Mouse (Mus musculus) lung, embryonic 16.5 days (tissue): Measurements from ENCODE around the gene Mink1. TPM values are rescaled to one million over a fixed set of nuclear protein-coding genes. Genes with fewer than 3 reads are reported as not detected.
"Not testable (repeated sequence)": the region's sequence is repeated elsewhere in the genome, so short reads cannot be mapped to it uniquely, and the experiment has no call there.

Source experiments
- ATAC-seq: fragments of 200-750 bp; cut with Nextera tagmentation; 2 replicates; pipeline ENCODE4 v1.8.0; 2017; ENCODE audit warnings: low read depth, mild to moderate bottlenecking, moderate library complexity
- H3K27ac ChIP-seq: fragments of 300-500 bp; sonication (generic); 2 replicates; pipeline ENCODE4 v1.5.1; 2014; ENCODE audit warnings: mild to moderate bottlenecking, control low read depth, low read length
- H3K27me3 ChIP-seq: fragments of 300-500 bp; sonication (generic); 2 replicates; pipeline ENCODE4 v1.6.1; 2014; ENCODE audit warnings: low read depth, low read length, mixed read lengths; ENCODE audit not compliant: control insufficient read depth, insufficient read depth
- H3K36me3 ChIP-seq: fragments of 300-500 bp; sonication (generic); 2 replicates; pipeline ENCODE4 v1.6.1; 2014; ENCODE audit warnings: low read length; ENCODE audit not compliant: control insufficient read depth, insufficient read depth
- H3K4me1 ChIP-seq: fragments of 300-500 bp; sonication (generic); replicated peaks from 2 replicates; pipeline ENCODE4 v1.6.1; 2014; ENCODE audit warnings: low read length, mixed read lengths; ENCODE audit not compliant: control insufficient read depth, insufficient read depth
- H3K4me2 ChIP-seq: fragments of 300-500 bp; sonication (generic); 2 replicates; pipeline ENCODE4 v1.6.1; 2014; ENCODE audit warnings: low read depth, low read length, control low read depth
- H3K4me3 ChIP-seq: fragments of 300-500 bp; sonication (generic); 2 replicates; pipeline ENCODE4 v1.5.1; 2014; ENCODE audit warnings: mild to moderate bottlenecking, low read length, control low read depth
- H3K9ac ChIP-seq: fragments of 300-500 bp; sonication (generic); 2 replicates; pipeline ENCODE4 v1.6.1; 2014; ENCODE audit warnings: low read length, control low read depth
- H3K9me3 ChIP-seq: fragments of 300-500 bp; sonication (generic); 2 replicates; pipeline ENCODE4 v1.6.1; 2016; ENCODE audit warnings: low read length; ENCODE audit not compliant: control insufficient read depth
- WGBS: fragments of 180-500 bp; shearing (Covaris S2); extraction: QIAGEN DNeasy Blood & Tissue Kit; methylation state at CpG from one replicate; pipeline ENCODE4 v1.1.7; 2014; 5-methylcytosine and 5-hydroxymethylcytosine counted together
- polyA plus RNA-seq: library from polyadenylated mRNA; unstranded; fragments of >200 nt; fragmentation: Nextera tagmentation; extraction: Ambion mirVana; gene quantifications from 2 replicates; pipeline ENCODE4 v1.2.1, GENCODE M21; 2015

Gene Mink1
- polyA plus RNA-seq, 1 experiment from 2014 or later = 10.3 TPM

- Histone ChIP-seq H3K4me2 (no peak overlapping the region), H3K27ac (no peak overlapping the region), H3K9me3 (no peaks in the 10 kb centered on the region), H3K4me1 (peaks cover 21% of the 10 kb centered on the region), H3K9ac (no peak overlapping the region), H3K36me3 (no peaks in the 10 kb centered on the region), H3K4me3 (no peak overlapping the region), H3K27me3 (no peaks in the 10 kb centered on the region)
- 69% methylated on average over 7 of the region's 7 CpGs for WGBS
- no peak for ATAC-seq
Observed at GRCm38 (mm10) chr11:70566586-70566985, 3.9 kb downstream of the Mink1 start.

- not testable (repeated sequence) for H3K36me3 ChIP-seq, H3K9ac ChIP-seq, H3K4me2 ChIP-seq, H3K4me1 ChIP-seq, H3K4me3 ChIP-seq, H3K27ac ChIP-seq, H3K27me3 ChIP-seq, H3K9me3 ChIP-seq, ATAC-seq
- WGBS = 57% methylated on average over 1 of the region's 1 CpGs
Observed at GRCm38 (mm10) chr11:70570614-70571013, 7.9 kb downstream of the Mink1 start.

- Histone ChIP-seq H3K4me1 (peaks cover 3% of the 10 kb centered on the region; the same call in 1 of the 2 replicates), H3K4me3 (no peak overlapping the region), H3K9ac (no peak overlapping the region), H3K27me3 (no peaks in the 10 kb centered on the region), H3K9me3 (no peaks in the 10 kb centered on the region), H3K4me2 (no peak overlapping the region), H3K36me3 (no peaks in the 10 kb centered on the region), H3K27ac (no peak overlapping the region)
- WGBS = 79% methylated on average over 1 of the region's 1 CpGs
- no peak for ATAC-seq
Observed at GRCm38 (mm10) chr11:70571641-70572040, 9.0 kb downstream of the Mink1 start.

GRCm38 (mm10) chr11:70572348-70572902, 9.7 kb downstream of the Mink1 start:
- Histone ChIP-seq H3K4me1 (peaks cover 6% of the 10 kb centered on the region), H3K36me3 (no peaks in the 10 kb centered on the region), H3K4me3 (no peak overlapping the region), H3K27me3 (no peaks in the 10 kb centered on the region), H3K9ac (no peak overlapping the region), H3K4me2 (no peak overlapping the region), H3K27ac (0 out of 2 replicates have a peak overlapping the region, but pooled peaks have one; percentile 31), H3K9me3 (no peaks in the 10 kb centered on the region)
- WGBS = 39% methylated on average over 5 of the region's 5 CpGs
- no peak for ATAC-seq

GRCm38 (mm10) chr11:70573872-70574271, 11.2 kb downstream of the Mink1 start:
- ATAC-seq = no peak
- no peaks in the 10 kb centered on the region for H3K27me3 ChIP-seq
- H3K36me3 ChIP-seq = no peaks in the 10 kb centered on the region
- 81% methylated on average over 6 of the region's 6 CpGs for WGBS
- H3K4me2 ChIP-seq = no peak overlapping the region
- no peak overlapping the region for H3K4me3 ChIP-seq
- H3K9me3 ChIP-seq = no peaks in the 10 kb centered on the region
- no peak overlapping the region for H3K9ac ChIP-seq
- H3K4me1 ChIP-seq = peaks cover 19% of the 10 kb centered on the region
- no peak overlapping the region for H3K27ac ChIP-seq

- H3K9me3 ChIP-seq = no peaks in the 10 kb centered on the region
- 61% methylated on average over 3 of the region's 3 CpGs for WGBS
- H3K27ac ChIP-seq = no peak overlapping the region
- no peak overlapping the region for H3K9ac ChIP-seq
- H3K27me3 ChIP-seq = no peaks in the 10 kb centered on the region
- H3K4me1 ChIP-seq = peaks cover 37% of the 10 kb centered on the region
- H3K4me2 ChIP-seq = no peak overlapping the region
- H3K4me3 ChIP-seq = no peak overlapping the region
- ATAC-seq = no peak; the same call in 1 of the 2 replicates
- no peaks in the 10 kb centered on the region for H3K36me3 ChIP-seq
Observed at GRCm38 (mm10) chr11:70577201-70577600, 14.5 kb downstream of the Mink1 start.

GRCm38 (mm10) chr11:70578962-70579361, 16.3 kb downstream of the Mink1 start:
- Histone ChIP-seq H3K36me3 (no peaks in the 10 kb centered on the region), H3K4me3 (no peak overlapping the region), H3K27me3 (no peaks in the 10 kb centered on the region), H3K9me3 (no peaks in the 10 kb centered on the region), H3K9ac (no peak overlapping the region), H3K4me1 (peaks cover 50% of the 10 kb centered on the region), H3K4me2 (no peak overlapping the region), H3K27ac (no peak overlapping the region)
- no peak for ATAC-seq
- 88% methylated on average over 6 of the region's 6 CpGs for WGBS

GRCm38 (mm10) chr11:70579710-70580357, 17.2 kb downstream of the Mink1 start:
- no peak overlapping the region for H3K4me3 ChIP-seq
- ATAC-seq = no peak
- peaks cover 53% of the 10 kb centered on the region for H3K4me1 ChIP-seq
- H3K27me3 ChIP-seq = no peaks in the 10 kb centered on the region
- 0 out of 2 replicates have a peak overlapping the region, but pooled peaks have one; percentile 44 for H3K27ac ChIP-seq
- H3K4me2 ChIP-seq = no peak overlapping the region
- H3K9ac ChIP-seq = no peak overlapping the region
- H3K9me3 ChIP-seq = no peaks in the 10 kb centered on the region
- H3K36me3 ChIP-seq = no peaks in the 10 kb centered on the region
- WGBS = 75% methylated on average over 9 of the region's 9 CpGs

GRCm38 (mm10) chr11:70580358-70580720, 17.7 kb downstream of the Mink1 start:
- no peak for ATAC-seq
- Histone ChIP-seq H3K9me3 (no peaks in the 10 kb centered on the region), H3K9ac (no peak overlapping the region), H3K4me2 (no peak overlapping the region), H3K27me3 (no peaks in the 10 kb centered on the region), H3K36me3 (no peaks in the 10 kb centered on the region), H3K27ac (0 out of 2 replicates have a peak overlapping the region, but pooled peaks have one; percentile 44), H3K4me3 (no peak overlapping the region), H3K4me1 (peaks cover 58% of the 10 kb centered on the region)
- 52% methylated on average over 5 of the region's 5 CpGs for WGBS
